ENCODE assay signal across 24 mouse cellular contexts in genomic region chr12:72741176-72741575, GRCm38 (mm10). TPM values are rescaled to one million over a fixed set of nuclear protein-coding genes. Genes with fewer than 3 reads are reported as not detected.
DNase-seq lines count a peak whose midpoint lies in the region; ATAC-seq lines count a peak whose summit lies in the region.
"Had no signal": no experiment of that assay in that cellular context is flagged by ENCODE, and none has a peak within 500 bp of the region (broad histone marks: within the 10 kb centered on the region; RNA-seq: fewer than 3 reads in every experiment).

No protein-coding gene starts in this region.

- no peaks in the 10 kb centered on the region for H3K4me1 ChIP-seq in kidney, embryonic 15.5 days
- H3K4me1 ChIP-seq: embryonic facial prominence, embryonic 15.5 days; stomach, embryonic 15.5 days had no signal

- WGBS in kidney, embryonic 15.5 days, result 62% methylated on average over 6 of the region's 6 CpGs

- H3K36me3 ChIP-seq in kidney, embryonic 15.5 days, result no peaks in the 10 kb centered on the region
- H3K36me3 ChIP-seq: embryonic facial prominence, embryonic 15.5 days; forebrain, embryonic 10.5 days; limb, embryonic 13.5 days; liver, embryonic 13.5 days; stomach, embryonic 15.5 days had no signal

- no peak overlapping the region for H3K4me2 ChIP-seq in kidney, embryonic 15.5 days
- H3K4me2 ChIP-seq: embryonic facial prominence, embryonic 15.5 days; limb, embryonic 13.5 days; liver, embryonic 13.5 days; stomach, embryonic 15.5 days had no signal

- no peak overlapping the region for H3K9ac ChIP-seq in kidney, embryonic 15.5 days
- H3K9ac ChIP-seq: embryonic facial prominence, embryonic 15.5 days; forebrain, postnatal 0 days; limb, embryonic 13.5 days; liver, embryonic 13.5 days; stomach, embryonic 15.5 days had no signal

- DNase-seq in cerebellum, postnatal 10 days, result peak; percentile 29 to 34
- no peak for DNase-seq in cerebellum, adult 8-10 months
- DNase-seq in left cerebral cortex, postnatal 4 days, result peak; percentile 10
- no peak for DNase-seq in left cerebral cortex, adult 11 months (ENCODE audit: low spot score)
- peak; percentile 30 for DNase-seq in adipocyte (ENCODE audit: low spot score)
- DNase-seq in retina, postnatal 1 day, result peak; percentile 44
- DNase-seq in gastrocnemius, postnatal 10 days, result no peak
- DNase-seq: B cell, adult 2 months; cerebellum, adult 11-12 months; cerebellum, postnatal 36 days; forebrain, postnatal 0 days; heart, adult 18-20 months; heart, postnatal 4 days; kidney, adult 8-10 months; kidney, postnatal 4 days; liver, embryonic 13.5 days; midbrain, embryonic 14.5 days; right cerebral cortex, postnatal 25 days had no signal

- ATAC-seq in kidney, embryonic 15.5 days (replicated peaks; ENCODE audit: low FRiP score), result no peak
- ATAC-seq: forebrain, postnatal 0 days had no signal

- no peak overlapping the region for H3K27ac ChIP-seq in kidney, embryonic 15.5 days
- H3K27ac ChIP-seq: embryonic facial prominence, embryonic 15.5 days; forebrain, embryonic 10.5 days; limb, embryonic 13.5 days; liver, embryonic 13.5 days; stomach, embryonic 15.5 days had no signal

- intact Hi-C loops in left cerebral cortex, postnatal 4 days (cut with DNase I), result no loop called here

- H3K27me3 ChIP-seq in kidney, embryonic 15.5 days, result no peaks in the 10 kb centered on the region
- H3K27me3 ChIP-seq: embryonic facial prominence, embryonic 15.5 days; limb, embryonic 13.5 days; liver, embryonic 13.5 days; stomach, embryonic 15.5 days had no signal

- H3K4me3 ChIP-seq in kidney, embryonic 15.5 days (replicated peaks), result no peak overlapping the region
- H3K4me3 ChIP-seq: embryonic facial prominence, embryonic 15.5 days; forebrain, embryonic 10.5 days; limb, embryonic 13.5 days; liver, embryonic 13.5 days; myocyte; stomach, embryonic 15.5 days had no signal

- no peaks in the 10 kb centered on the region for H3K9me3 ChIP-seq in kidney, embryonic 15.5 days (replicated peaks)
- H3K9me3 ChIP-seq: embryonic facial prominence, embryonic 15.5 days; forebrain, embryonic 10.5 days; limb, embryonic 13.5 days; liver, embryonic 13.5 days; stomach, embryonic 15.5 days had no signal

RNA-seq across cellular contexts. Expression of gene Ppm1a, which starts 16.1 kb away (rescaled TPM):
- 100 to 1,000 TPM; 234 to 247 TPM for total RNA-seq in left cerebral cortex, postnatal 4 days (2021)
- total RNA-seq in gastrocnemius, postnatal 10 days (2021), result 100 to 1,000 TPM; 185 to 193 TPM
- 43.0 and 43.8 TPM in 2 replicates for polyA plus RNA-seq in kidney, embryonic 15.5 days (2015; fragmentation: Nextera tagmentation; extraction: Ambion mirVana)

Comparison
In these comparisons a context has a peak if more than half of its experiments do, and no peak if none do; other contexts are left out.
1. DNase-seq: peak in cerebellum, postnatal 10 days (2 of 2), left cerebral cortex, postnatal 4 days (single experiment), adipocyte (single experiment) and retina, postnatal 1 day (single experiment); none in cerebellum, adult 8-10 months (single experiment), left cerebral cortex, adult 11 months (single experiment) and gastrocnemius, postnatal 10 days (single experiment).